Mouse (Mus musculus) MEL-GATA-1-ER (cell line): ENCODE measurements around the gene Cant1.

Experiments used
- DNase-seq: peaks from one replicate; pipeline ENCODE4 v3.0.0-alpha.2; 2012; ENCODE audit warnings: low read depth; ENCODE audit errors: extremely low read depth

Cant1 gene

DNA sequence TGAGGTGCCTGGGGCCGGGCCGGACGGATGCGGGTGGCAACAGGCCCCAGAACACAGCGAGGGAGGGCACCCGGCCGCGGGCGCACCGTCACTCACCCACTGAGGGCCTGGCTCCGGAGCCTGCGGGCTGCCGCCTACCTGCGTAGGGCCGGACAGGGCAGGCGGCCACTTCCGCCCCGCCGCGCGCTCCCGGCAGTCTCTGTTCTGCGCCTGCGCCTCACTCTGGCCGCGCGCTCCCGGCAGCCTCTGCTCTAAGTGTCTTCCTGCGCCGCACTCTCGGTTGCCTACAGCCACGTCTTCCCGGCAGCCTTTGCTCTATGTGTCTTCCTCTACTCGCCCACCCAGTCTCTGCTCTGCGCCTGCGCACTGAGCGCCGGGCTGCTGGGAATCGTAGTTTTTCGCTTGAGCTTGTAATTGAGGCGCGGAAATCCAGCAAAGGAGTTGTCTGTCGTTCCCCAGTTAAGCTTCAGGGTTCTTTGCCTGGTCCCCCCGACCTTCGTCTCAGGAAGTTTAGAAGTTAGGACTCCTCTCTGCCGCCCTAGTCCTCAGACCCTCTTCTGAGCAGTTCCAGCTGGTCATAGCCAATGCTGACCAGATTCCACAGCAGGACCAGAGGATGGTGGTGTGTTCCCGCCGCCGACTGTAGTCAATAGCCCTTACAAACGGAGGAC is at the start of gene Cant1:
Gene Cant1 (minus strand): TSS at position 253 of the 671 bp plus-strand sequence.
- peak; percentile 96 for DNase-seq

DNA sequence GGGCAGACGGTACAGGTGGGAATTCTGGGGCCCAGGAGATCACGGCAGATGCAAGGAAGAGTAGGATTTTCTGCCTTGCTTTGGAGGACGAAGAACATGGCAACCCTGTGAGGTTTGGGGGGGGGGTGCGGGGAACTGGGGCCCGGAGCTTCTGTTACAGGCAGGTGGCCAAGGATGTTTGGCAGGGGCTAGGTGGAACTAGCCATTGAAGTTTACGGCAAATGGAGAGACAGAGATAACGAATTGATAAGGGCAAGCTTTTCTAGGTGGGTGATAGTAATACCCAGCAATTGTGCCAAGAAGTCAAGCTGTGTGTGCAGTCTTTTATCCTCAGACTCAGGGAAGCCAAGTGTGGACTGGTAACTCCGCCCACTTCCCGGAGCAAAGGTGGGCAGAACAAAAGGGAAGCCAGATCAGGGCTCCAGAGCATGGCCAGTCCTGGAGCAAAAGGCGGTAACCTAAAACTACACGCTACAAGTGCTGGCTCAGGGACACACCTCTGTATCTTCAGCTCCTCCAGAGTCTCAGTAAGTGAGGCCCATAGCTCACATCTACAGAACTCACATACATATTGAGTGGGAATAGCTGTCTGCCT is 48.7 kb upstream of the Cant1 start:
- DNase-seq = no peak

DNA sequence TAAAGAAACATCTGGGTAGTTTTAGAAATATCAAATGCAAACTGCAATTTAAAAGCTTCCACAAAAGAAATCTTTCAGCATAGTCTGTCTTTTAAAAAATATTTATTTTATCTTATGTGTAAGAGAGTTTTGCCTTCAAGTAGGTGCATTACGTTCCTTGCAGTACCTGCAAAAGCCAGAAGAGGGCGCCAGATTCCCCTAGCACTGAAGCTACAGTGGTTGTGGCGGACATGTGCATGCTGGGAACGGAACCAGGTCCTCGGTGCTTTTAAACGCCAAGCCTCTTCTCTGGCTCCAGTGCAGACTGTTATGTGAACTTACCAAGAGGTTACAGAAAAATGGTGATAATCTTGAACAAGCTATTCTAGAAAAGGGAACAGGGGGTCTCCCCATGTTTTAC is 41.4 kb upstream of the Cant1 start:
- DNase-seq = no peak

DNA sequence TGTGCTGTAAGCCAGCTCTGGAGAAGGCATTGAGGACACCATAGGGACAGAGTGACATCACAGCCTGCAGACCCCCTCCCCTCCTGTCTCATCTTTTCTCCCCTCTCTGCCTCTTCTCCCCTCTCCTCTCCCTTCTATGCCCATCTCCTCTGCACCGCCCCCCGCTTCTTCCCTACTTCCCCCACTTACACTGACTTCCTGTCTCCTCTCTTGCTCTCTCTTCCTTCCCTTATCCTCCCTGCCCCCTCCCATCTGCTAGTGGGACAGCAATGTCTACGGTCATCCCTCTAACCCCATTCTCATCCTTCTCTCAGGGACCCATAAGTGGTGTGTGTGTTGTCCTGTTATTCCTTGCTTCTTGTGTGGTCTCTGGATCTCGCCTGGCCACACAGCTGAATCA is 40.6 kb upstream of the Cant1 start:
- DNase-seq = no peak

DNA sequence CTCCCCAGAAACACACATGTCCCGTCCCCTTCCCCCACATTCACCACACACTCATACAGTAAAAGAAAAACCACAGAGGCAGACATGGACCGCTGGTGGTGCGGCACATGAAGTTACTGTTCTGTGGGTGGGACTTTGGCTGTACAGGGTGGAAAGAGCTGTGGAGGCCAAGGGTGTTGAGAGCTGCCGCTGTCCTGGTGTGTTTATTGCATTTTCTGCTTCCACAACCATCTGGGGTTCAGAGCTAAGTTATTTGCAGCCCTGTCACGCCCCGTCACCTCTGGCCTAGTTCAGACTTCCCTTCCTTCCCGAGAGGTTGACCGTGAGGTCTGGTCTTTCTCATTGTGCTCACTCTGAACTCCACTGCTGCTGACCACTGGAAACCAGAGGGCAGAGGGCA is 40.2 kb upstream of the Cant1 start:
- DNase-seq = no peak

DNA sequence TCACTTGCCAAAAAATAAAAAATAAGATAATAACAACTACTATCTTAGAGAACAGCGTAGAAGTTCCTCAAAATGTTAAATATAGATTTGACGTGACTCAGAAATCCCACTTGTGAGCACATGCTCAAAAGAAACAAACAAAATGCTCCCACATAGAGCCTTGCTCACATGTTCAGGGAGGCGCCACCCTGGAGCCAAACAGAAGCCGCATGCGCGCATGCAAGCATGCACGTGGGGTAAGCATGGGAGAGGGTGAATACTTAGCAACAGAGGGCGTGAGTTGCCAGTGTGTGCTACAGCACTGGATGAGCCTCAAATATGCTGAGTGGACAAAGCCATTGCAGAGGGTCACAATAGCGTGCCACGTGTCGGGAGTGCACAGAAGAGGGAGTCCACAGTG is 38.1 kb upstream of the Cant1 start:
- no peak for DNase-seq

DNA sequence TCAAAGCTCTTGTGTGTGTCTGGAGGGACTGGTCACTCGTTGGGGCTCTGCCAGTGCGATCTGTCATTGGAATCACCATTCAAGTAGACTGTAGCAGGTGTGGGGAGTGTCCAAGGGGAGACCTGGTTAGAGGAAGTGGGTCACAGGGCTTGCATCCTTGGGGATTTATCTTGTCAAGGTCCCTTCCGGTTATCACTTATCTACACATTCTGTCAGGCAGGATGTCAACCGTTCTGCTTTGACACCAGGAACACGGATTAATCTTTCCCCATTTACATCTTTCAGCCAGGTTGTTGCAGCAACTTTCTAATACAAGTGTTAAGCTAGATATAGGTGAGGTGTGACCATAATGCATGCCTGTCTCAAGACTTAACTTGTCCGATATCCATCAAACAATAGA is 36.9 kb upstream of the Cant1 start:
- no peak for DNase-seq

DNA sequence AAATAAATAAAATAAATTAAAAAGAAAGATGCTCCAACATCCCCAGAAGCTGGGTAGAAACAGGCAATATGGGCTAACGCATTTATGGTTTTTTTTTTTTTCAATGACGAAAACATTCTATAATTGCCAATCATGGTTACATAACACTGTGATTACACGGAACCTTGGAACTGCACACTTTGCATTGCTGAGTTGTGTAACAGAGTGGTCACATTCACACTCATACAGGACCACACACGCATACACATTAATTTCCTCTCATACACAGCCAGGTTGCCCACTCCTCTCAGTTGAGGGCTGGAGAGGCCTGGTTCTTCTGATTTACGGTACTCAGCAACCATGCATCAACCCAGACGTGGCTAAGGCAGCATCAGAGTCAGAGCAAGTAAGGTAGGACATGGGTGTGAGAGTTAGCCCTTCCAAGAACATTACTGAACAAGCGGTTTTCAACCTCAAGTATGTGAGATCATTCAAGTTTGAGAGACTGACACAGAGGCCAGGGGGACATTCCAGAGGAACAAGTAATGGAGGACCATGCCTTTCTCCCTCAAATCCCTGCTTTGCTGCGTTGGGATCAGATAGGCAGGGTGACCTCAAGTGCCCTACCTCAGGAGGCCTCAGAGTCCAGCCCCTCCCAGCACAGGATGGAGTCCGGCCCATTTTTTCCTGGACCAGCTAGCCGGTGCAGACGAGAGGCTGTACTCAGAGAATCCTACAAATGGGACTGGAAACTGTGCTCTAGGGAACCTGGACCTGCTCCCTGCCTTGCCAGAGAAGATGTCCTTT is 35.2 kb upstream of the Cant1 start:
- no peak for DNase-seq

DNA sequence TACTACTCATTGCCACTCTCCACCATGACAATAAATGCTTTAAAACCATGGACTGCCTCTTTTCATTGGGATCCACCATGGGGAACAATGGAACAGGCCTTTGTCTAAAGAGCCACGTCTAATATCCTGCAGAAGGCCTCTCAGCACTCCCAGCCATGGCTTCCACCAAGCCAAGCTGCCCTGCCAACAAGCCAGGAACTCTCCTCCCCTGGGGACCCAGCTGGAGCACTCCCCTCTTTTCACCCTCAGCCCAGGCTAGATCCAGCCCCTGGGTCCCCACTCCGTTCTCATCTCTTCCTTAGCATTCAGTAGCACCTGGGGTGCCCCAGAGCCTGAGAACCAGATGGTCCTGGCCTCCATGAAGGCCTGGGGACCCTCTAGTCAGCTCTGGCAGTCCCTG is 34.1 kb upstream of the Cant1 start:
- no peak for DNase-seq

DNA sequence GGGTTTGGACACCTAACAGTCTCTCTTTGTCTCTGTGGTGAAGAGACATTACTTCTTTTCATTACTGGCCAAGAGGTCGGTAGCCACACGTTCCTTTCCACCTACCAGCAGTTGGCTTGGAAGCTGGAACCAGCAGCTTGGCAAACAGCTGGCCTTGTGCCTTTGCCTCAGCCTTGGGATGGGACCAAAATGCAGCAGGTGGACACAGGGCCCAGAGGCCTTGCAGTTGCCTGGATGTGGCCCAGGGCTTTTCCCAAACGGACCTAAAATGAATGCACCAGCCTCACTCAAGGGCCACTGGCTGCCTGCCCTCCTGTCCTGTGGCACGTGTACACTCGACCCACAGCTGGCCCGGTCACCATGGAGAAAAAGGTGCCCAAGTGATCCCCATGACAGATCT is 32.3 kb upstream of the Cant1 start:
- no peak for DNase-seq

DNA sequence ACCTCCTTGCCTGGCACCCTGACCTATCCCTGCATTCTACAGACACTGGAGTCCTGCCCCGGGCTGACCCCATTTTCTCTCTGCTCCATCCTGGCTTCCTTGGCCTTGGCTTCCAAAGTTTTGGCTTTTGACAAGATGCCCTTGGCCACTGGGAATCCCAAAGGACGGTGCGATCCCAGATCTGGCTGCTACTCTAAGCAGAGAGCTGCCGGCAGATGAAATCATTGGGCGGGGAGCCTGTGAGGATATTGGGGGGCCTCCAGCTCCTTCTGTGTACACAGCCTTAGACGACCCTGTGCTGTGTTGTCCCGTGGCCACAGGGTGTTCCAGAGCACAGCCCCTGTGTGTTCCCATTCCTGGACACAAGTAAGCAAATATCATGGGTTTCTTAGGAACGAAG is 29.5 kb upstream of the Cant1 start:
- DNase-seq = no peak

DNA sequence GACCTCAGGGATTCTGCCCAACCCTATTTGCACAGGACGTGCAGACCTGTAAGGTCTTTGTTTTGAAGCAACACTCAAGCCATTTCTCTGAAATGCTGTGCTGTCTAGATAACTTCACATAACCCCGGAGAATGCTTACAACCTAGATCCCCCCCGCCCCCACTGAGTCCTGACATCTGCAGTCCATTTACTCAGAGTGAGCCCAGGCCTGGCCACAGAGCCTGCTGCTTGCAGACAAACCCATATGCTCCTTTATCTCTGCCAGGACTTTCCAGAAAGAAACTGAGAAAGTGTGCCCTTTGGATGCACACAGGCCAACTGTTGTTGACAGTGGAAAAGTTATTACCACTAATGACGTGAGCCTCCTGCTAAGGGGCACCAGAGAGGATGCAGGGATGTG is 28.5 kb upstream of the Cant1 start:
- no peak for DNase-seq

DNA sequence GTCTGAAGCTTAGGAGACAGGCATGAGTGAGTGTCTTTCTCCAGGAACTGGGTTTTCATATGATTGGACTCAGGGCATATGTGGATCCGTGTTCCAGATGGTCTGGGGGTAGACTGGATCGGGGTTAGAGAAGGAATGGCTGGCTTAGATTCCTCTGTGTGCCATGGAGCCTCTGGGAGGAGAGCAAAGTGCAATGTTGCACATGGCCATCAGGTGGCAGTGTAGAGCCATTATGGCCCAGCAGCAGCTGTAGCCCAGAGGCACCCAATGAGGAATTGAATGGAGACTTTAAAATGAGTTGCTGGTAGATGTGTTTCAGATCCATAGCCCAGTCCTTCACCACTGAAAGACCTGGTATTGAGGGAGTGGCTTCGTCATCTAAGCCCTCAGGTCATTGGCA is 27.0 kb upstream of the Cant1 start:
- DNase-seq = no peak

DNA sequence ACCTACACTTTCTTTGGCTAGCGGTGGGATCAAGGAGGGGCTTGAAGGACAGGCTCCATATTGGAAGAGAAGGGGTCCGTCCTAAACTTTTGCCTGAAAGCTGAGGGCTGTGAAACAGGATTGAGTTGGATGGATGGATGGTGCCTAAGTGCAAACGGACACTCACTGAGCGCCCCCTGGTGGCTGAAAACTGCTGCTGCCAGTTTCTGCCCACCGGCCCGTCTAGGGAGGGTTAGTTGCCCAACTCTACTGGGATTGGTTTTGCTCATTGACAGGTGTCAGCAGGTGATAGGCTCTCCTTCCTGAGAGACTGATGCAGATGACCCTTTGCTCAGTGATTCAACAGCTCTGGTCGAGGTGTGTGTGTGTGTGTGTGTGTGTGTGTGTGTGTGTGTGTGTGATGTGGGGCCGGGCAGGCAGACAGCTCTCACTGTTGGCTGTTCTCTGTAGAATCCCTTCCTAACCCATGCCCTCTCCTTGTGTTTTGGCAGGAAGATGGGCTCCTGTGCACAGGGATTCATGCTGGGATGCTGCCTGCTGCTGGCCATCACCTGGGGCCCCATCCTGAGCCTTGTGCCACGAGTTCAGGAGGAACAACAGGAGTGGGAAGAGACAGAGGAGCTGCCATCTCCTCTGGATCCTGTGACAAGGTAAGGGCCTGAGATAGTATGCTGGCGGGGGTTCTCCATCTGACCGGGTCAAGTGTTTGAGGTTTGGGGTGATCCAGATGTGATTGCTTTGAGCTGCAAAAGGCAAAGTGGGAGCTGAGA is 24.5 kb upstream of the Cant1 start:
- no peak for DNase-seq

DNA sequence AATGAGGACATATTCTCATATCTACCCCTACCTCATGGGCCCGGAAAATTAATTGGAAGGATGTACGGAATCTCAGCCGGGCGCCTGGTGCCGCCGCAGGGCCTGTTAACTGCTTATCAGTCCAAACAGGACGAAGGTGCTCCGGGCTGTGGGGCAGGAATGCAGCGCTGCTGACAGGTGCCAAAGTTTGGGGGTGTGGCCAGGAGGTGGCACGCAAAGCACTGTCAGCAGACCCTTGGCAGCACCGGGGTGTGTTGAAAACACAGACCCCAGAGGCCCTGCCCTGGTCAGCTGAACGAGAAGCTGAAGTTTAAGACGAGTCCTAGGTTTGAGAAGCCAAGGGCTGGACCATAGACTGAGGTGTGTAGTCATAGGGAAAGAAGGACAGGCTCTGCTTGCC is 23.8 kb upstream of the Cant1 start:
- DNase-seq = no peak

DNA sequence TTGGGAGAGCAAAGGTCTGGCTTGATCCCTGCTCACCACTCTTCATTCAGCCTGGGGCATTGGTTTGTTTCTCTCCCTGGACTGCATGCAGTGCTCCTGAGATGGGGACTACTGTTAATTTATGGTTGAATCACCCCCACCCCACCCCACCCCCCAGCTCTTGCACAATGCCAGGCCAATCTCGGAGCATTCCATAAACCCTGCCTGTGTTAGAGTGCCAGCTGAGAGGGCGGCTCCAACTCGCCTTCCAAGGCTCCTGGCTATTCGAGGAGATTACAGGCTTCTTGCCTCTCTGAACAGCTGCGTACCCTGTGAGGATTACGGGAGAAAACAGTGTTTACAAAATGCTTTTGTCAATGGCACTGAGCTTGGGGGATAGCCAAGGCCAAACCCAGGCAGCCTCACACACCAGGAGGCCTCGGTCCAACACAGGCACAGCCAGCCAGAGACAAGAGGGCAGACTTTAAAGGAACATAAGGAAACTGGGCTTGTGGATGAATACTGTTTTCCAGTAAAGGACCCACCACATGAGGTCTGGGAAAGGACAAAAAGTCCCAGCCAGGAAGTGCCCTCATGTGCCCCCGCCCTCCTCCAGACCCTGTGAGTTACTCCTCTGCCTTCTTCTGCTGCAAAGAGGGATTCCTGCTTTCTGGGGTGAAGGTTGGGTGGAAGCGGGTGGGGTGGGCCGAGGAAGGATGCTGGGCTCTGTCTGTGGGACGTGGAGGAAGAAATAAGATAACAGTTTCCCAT is 20.0 kb upstream of the Cant1 start:
- no peak for DNase-seq

DNA sequence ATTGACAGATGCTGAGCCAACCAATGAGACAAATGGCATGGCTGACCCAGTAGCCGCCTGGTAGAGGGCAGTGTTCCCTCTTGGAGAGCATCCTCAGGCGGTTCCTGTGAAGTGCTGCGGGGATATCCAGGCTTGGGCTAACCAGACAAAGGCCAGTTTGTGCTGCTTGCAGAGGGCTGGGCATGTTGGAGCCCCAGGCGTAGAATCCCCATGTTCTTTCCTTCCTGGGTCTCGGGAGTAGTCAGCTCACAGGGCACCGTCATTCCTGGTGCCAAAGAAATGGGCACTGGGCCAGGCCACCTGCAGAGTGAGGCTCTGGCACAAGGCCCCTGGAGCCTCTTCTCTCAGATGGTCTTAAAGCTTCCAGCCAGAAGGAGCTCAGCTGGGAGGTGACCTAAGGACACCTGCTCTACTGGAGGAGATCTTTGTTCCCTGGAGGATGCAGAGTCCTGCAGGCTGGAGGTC is 17.6 kb upstream of the Cant1 start:
- no peak for DNase-seq

DNA sequence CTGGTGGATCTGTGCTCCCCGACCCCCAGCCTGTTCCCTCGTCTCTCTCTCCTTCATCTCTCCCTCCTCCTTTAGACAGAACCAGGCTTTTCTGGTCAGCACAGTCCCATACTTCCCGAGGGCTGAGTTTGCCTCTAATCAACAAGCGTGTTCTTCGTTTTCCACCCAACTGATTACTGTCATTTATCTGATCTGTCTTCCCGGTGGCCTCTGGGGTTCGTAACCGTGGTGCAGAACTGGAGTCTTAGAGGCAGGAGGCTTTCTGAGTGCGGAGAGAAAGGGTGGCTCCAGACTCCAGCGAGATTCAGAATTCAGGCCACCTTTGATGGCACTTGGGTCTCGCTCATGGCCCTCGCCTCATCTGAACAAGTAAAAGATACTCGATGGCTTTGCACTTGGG is 15.2 kb upstream of the Cant1 start:
- DNase-seq = no peak

DNA sequence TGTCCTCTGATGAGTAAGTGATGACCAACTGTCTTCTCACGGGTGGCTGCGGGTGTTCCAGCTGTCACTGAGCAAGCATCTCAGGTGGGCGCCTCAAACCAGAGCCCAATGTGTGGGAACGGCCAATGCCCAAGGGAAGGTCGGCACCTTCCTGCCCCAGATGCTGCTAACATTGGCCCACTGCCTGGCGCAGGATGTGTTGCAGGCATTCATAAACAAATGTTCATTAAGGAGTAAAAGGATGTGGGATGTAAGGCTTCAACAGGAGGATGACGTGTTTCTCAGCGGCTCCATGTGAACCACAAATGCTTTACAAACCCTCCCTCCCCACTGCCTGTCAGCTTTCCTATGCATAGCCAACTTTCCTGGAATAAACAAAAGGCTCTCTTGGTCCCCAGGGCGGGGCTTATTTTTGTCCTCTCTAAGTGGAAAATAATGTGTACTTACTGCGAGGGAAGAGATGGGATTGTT is 14.5 kb upstream of the Cant1 start:
- DNase-seq = no peak

DNA sequence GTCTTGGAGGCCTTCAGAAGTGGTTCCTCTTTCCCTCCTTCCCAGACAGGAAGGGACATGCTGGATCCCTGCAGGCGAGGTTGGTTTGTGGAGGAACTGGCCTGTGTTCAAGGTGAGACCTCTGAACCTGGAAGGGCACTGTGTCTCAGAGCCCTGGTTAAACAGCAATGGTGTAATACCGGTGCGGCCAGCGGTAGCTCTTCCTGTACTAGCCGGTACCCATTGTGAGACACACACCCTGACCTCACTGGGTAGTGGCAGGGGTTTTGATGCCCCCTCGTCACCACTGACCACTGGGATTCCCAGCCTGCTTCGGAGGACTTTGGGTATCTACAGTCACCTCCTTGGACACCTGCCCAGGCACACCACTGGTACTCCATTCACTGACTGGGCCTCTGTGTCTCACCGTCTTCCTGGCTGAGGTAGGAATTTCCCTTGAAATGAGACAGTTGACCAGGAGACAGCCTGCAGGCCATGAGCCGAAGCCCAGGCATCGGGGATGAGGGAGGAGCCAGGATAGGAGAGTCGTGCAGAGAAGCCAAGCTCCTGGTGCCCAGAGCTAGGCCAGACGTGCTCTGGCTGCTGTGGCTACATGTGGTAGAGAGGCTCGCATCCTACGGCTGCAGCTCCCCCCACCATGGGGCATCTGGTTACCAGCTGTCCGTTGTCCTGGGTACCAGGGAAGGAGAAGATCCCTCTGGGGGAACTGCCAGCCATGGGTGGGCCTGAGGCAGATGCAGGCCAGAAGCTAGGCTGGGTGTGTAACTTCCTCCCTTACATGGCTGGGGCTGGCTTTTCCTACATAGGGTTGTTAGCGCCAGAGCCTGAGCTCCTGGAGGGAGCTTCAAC is 12.4 kb upstream of the Cant1 start:
- no peak for DNase-seq
